Comparison of ENCODE assay signal across 8 mouse cellular contexts in genomic region chr2:160733131-160733531, GRCm38 (mm10). TPM values are rescaled to one million over a fixed set of nuclear protein-coding genes. Genes with fewer than 3 reads are reported as not detected.
DNase-seq lines count a peak whose midpoint lies in the region; ATAC-seq and TF ChIP-seq lines count a peak whose summit lies in the region.

No protein-coding gene starts in this region.

- H3K9me3 ChIP-seq in lung, embryonic 14.5 days (ENCODE audit: low read depth, low read length) = no peaks in the 10 kb centered on the region
- H3K9me3 ChIP-seq in forebrain, embryonic 12.5 days = no peaks in the 10 kb centered on the region
- no peaks in the 10 kb centered on the region for H3K9me3 ChIP-seq in liver, embryonic 11.5 days (ENCODE audit: control insufficient read depth, low read length)
- H3K9me3 ChIP-seq in stomach, postnatal 0 days (ENCODE audit: control insufficient read depth, low read length) = no peaks in the 10 kb centered on the region

- H3K4me2 ChIP-seq in lung, embryonic 14.5 days = peak overlapping the region; percentile 93
- H3K4me2 ChIP-seq in forebrain, embryonic 12.5 days = peak overlapping the region; percentile 81
- H3K4me2 ChIP-seq in liver, embryonic 11.5 days = peak overlapping the region; percentile 89
- peak overlapping the region; percentile 92 for H3K4me2 ChIP-seq in stomach, postnatal 0 days (replicated peaks; ENCODE audit: low read depth)

- TF ChIP-seq CTCF in lung, embryonic 14.5 days (IDR thresholded peaks at IDR 0.05; ENCODE audit: low read depth) = no peak
- no peak for TF ChIP-seq CTCF in stomach, postnatal 0 days (IDR thresholded peaks at IDR 0.05; ENCODE audit: low read depth)

- TF ChIP-seq EP300 in stomach, postnatal 0 days (optimal IDR thresholded peaks at IDR 0.05) = no peak

- H3K4me3 ChIP-seq in lung, embryonic 14.5 days (ENCODE audit: low read depth, low read length) = peak overlapping the region; percentile 92
- peak overlapping the region; percentile 93 for H3K4me3 ChIP-seq in forebrain, embryonic 12.5 days (replicated peaks)
- peak overlapping the region; percentile 94 for H3K4me3 ChIP-seq in liver, embryonic 11.5 days (ENCODE audit: low read depth, low read length)
- H3K4me3 ChIP-seq in stomach, postnatal 0 days (ENCODE audit: low read depth, low read length) = peak overlapping the region; percentile 92

- H3K27ac ChIP-seq in lung, embryonic 14.5 days (ENCODE audit: low read depth) = no peak overlapping the region
- no peak overlapping the region for H3K27ac ChIP-seq in forebrain, embryonic 12.5 days
- H3K27ac ChIP-seq in liver, embryonic 11.5 days (ENCODE audit: low read depth, low read length) = no peak overlapping the region
- no peak overlapping the region for H3K27ac ChIP-seq in stomach, postnatal 0 days (replicated peaks)

- DNase-seq in lung, embryonic 14.5 days = no peak
- no peak for DNase-seq in lung, postnatal 14 days
- DNase-seq in liver, embryonic 11.5 days (ENCODE audit: low spot score) = no peak
- no peak for DNase-seq in stomach, postnatal 0 days (ENCODE audit: low spot score)
- no peak for DNase-seq in left cerebral cortex, adult 18-20 months (ENCODE audit: low spot score in 2 of 2)
- no peak for DNase-seq in urinary bladder, postnatal 36 days (ENCODE audit: low spot score in 2 of 2)
- DNase-seq in kidney, adult 8-10 months = no peak

- 16% methylated on average over 7 of the region's 7 CpGs for WGBS in lung, embryonic 14.5 days
- 74% methylated on average over 7 of the region's 7 CpGs for WGBS in forebrain, embryonic 12.5 days
- WGBS in liver, embryonic 11.5 days = 41% methylated on average over 7 of the region's 7 CpGs
- 23% methylated on average over 7 of the region's 7 CpGs for WGBS in stomach, postnatal 0 days

- H3K4me1 ChIP-seq in lung, embryonic 14.5 days (ENCODE audit: insufficient read depth) = peaks cover 20% of the 10 kb centered on the region
- peaks cover 61% of the 10 kb centered on the region for H3K4me1 ChIP-seq in forebrain, embryonic 12.5 days
- peaks cover 19% of the 10 kb centered on the region for H3K4me1 ChIP-seq in liver, embryonic 11.5 days (replicated peaks; ENCODE audit: control insufficient read depth, insufficient read depth, low read length)
- H3K4me1 ChIP-seq in stomach, postnatal 0 days (replicated peaks; ENCODE audit: control insufficient read depth, insufficient read depth) = peaks cover 7% of the 10 kb centered on the region; the same call in 1 of the 2 replicates

- peak overlapping the region; percentile 99 for H3K9ac ChIP-seq in lung, embryonic 14.5 days
- peak overlapping the region; percentile 100 for H3K9ac ChIP-seq in forebrain, embryonic 12.5 days
- no peak overlapping the region for H3K9ac ChIP-seq in liver, embryonic 11.5 days (ENCODE audit: low read depth, low read length)
- peak overlapping the region; percentile 96; the same call in 1 of the 2 replicates for H3K9ac ChIP-seq in stomach, postnatal 0 days (ENCODE audit: low read length)

- no peaks in the 10 kb centered on the region for H3K27me3 ChIP-seq in lung, embryonic 14.5 days (ENCODE audit: insufficient read depth, low read length)
- H3K27me3 ChIP-seq in forebrain, embryonic 12.5 days = peaks cover 8% of the 10 kb centered on the region; the same call in 1 of the 2 replicates
- H3K27me3 ChIP-seq in liver, embryonic 11.5 days (replicated peaks; ENCODE audit: control insufficient read depth, insufficient read depth, low read length) = no peaks in the 10 kb centered on the region
- no peaks in the 10 kb centered on the region for H3K27me3 ChIP-seq in stomach, postnatal 0 days (ENCODE audit: control insufficient read depth, insufficient read depth, low read length)

- no peak for ATAC-seq in lung, embryonic 14.5 days (ENCODE audit: insufficient read depth)
- no peak for ATAC-seq in forebrain, embryonic 12.5 days (ENCODE audit: low FRiP score)
- no peak for ATAC-seq in liver, embryonic 11.5 days (replicated peaks; ENCODE audit: low FRiP score)
- no peak for ATAC-seq in stomach, postnatal 0 days (ENCODE audit: low FRiP score, low TSS enrichment)

- H3K36me3 ChIP-seq in lung, embryonic 14.5 days (ENCODE audit: insufficient read depth) = peaks cover 36% of the 10 kb centered on the region
- H3K36me3 ChIP-seq in forebrain, embryonic 12.5 days (replicated peaks) = peaks cover 38% of the 10 kb centered on the region
- no peaks in the 10 kb centered on the region for H3K36me3 ChIP-seq in liver, embryonic 11.5 days (ENCODE audit: control insufficient read depth, insufficient read depth, low read length)
- no peaks in the 10 kb centered on the region for H3K36me3 ChIP-seq in stomach, postnatal 0 days (ENCODE audit: control insufficient read depth, insufficient read depth, low read length)

RNA-seq across cellular contexts. Expression of gene Plcg1, which starts 2.0 kb away (rescaled TPM):
- 61.3 and 68.8 TPM in 2 replicates for polyA plus RNA-seq in lung, embryonic 14.5 days (2014; fragmentation: Nextera tagmentation; extraction: Ambion mirVana)
- 91.1 and 100 TPM in 2 replicates for polyA plus RNA-seq in forebrain, embryonic 12.5 days (2016; fragmentation: Nextera tagmentation; extraction: Ambion mirVana)
- polyA plus RNA-seq in liver, embryonic 11.5 days (2014; fragmentation: Nextera tagmentation; extraction: Ambion mirVana) = 22.3 and 27.2 TPM in 2 replicates
- polyA plus RNA-seq in stomach, postnatal 0 days (2015; fragmentation: Nextera tagmentation; extraction: Ambion mirVana) = 11.4 and 11.5 TPM in 2 replicates
- total RNA-seq in left cerebral cortex, adult 18-20 months (2021) = 100 to 1,000 TPM; 109 to 113 TPM
